Mouse (Mus musculus): ENCODE measurements at regions not wholly inside any gene's neighbourhood (a gene's known extent, or its start where the extent isn't known, plus 50 kb on each side); places are given as distances from the start of the nearest gene placed in this dataset.

DNA sequence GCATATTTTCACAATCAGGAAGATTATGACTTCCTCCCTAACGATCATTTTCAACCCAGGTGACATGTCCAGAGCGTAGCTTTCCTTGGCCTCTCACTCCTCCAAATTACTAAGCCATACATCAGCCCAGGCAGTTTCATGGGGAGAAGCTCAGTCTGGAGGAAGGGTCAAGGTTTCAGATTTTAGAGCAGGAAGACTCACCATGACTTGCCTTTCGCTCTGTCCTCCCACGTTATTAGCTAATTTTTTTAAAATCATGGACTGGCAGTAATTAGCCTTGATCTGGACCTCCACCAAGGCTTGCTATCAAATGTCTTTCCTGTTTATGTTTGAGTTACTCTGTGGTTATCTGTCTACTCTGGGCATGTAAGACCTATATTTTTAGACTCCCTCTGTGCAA lies 102.9 kb upstream of the Robo2 start:
- no peak overlapping the region for H3K27ac ChIP-seq (replicated peaks; ENCODE audit: low read depth, low read length)
- no peaks in the 10 kb centered on the region for H3K27me3 ChIP-seq (ENCODE audit: control insufficient read depth, insufficient read depth, low read length)
- no peak overlapping the region for H3K9ac ChIP-seq (replicated peaks; ENCODE audit: low read length)
- no peaks in the 10 kb centered on the region for H3K4me1 ChIP-seq (ENCODE audit: control insufficient read depth, insufficient read depth, low read length)
- DNase-seq (ENCODE audit: low spot score): peak; percentile 5
- no peak for ATAC-seq (replicated peaks; ENCODE audit: insufficient number of reproducible peaks, low FRiP score, low TSS enrichment, low read depth)
- no peak overlapping the region for H3K4me2 ChIP-seq (ENCODE audit: low read depth, low read length)
- no peaks in the 10 kb centered on the region for H3K36me3 ChIP-seq (replicated peaks; ENCODE audit: control insufficient read depth, insufficient read depth, low read depth, low read length)
- no peak overlapping the region for H3K4me3 ChIP-seq (ENCODE audit: low read depth, low read length)
- H3K9me3 ChIP-seq (replicated peaks; ENCODE audit: control insufficient read depth, low read length): no peaks in the 10 kb centered on the region
- 44% methylated on average over 4 of the region's 4 CpGs for WGBS

DNA sequence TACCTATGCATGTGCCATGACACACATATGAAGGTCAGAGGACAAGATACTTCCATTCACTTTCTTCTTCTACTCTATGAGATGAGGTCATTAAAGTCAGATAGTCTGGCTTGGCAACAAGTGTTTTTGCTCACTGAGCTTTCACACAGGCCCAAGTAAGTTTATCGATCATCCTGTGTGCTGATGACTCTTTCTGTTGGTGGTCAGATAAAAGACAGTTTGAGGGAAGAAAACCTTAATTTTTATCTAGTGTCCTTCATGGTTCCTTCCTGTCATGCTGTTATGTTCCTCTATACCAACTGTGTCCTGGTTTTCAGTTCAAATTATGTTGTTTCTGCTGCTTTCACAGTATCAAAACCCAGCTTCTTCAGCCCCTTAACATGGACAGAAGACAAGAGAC lies 98.8 kb upstream of the Robo2 start:
- ATAC-seq (replicated peaks; ENCODE audit: insufficient number of reproducible peaks, low FRiP score, low TSS enrichment, low read depth) (no peak), DNase-seq (ENCODE audit: low spot score) (no peak)
- H3K4me1 ChIP-seq (ENCODE audit: control insufficient read depth, insufficient read depth, low read length): no peaks in the 10 kb centered on the region
- no peak overlapping the region for H3K27ac ChIP-seq (replicated peaks; ENCODE audit: low read depth, low read length)
- no peaks in the 10 kb centered on the region for H3K36me3 ChIP-seq (replicated peaks; ENCODE audit: control insufficient read depth, insufficient read depth, low read depth, low read length)
- H3K9ac ChIP-seq (replicated peaks; ENCODE audit: low read length): no peak overlapping the region
- H3K9me3 ChIP-seq (replicated peaks; ENCODE audit: control insufficient read depth, low read length): no peaks in the 10 kb centered on the region
- H3K4me2 ChIP-seq (ENCODE audit: low read depth, low read length): no peak overlapping the region
- H3K27me3 ChIP-seq (ENCODE audit: control insufficient read depth, insufficient read depth, low read length): no peaks in the 10 kb centered on the region
- 90% methylated on average over 1 of the region's 1 CpGs for WGBS
- H3K4me3 ChIP-seq (ENCODE audit: low read depth, low read length): no peak overlapping the region

DNA sequence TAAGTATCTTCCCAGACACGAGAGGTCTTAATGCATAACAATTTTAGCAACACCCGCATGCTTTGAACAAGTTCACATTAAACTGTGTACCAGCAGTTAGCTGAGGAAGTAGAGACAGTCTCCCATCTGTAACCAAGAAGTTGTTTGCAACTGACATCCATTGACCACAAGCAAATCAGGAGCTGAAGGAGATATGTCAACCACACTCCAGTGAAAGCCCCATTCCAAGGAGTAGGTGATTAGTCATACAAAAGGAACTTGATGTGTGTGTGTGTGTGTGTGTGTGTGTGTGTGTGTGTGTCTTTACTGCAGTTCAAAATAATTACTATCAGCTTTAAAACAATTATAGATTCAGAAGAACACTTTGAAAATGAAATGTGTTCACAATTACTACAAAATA lies 97.9 kb upstream of the Robo2 start:
- ATAC-seq (replicated peaks; ENCODE audit: insufficient number of reproducible peaks, low FRiP score, low TSS enrichment, low read depth) (no peak), DNase-seq (ENCODE audit: low spot score) (no peak)
- Histone ChIP-seq H3K4me3 (ENCODE audit: low read depth, low read length) (no peak overlapping the region), H3K4me1 (ENCODE audit: control insufficient read depth, insufficient read depth, low read length) (no peaks in the 10 kb centered on the region), H3K9me3 (replicated peaks; ENCODE audit: control insufficient read depth, low read length) (no peaks in the 10 kb centered on the region), H3K27me3 (ENCODE audit: control insufficient read depth, insufficient read depth, low read length) (no peaks in the 10 kb centered on the region), H3K4me2 (ENCODE audit: low read depth, low read length) (no peak overlapping the region), H3K27ac (replicated peaks; ENCODE audit: low read depth, low read length) (no peak overlapping the region), H3K36me3 (replicated peaks; ENCODE audit: control insufficient read depth, insufficient read depth, low read depth, low read length) (no peaks in the 10 kb centered on the region), H3K9ac (replicated peaks; ENCODE audit: low read length) (no peak overlapping the region)
- WGBS: 88% methylated on average over 2 of the region's 2 CpGs

DNA sequence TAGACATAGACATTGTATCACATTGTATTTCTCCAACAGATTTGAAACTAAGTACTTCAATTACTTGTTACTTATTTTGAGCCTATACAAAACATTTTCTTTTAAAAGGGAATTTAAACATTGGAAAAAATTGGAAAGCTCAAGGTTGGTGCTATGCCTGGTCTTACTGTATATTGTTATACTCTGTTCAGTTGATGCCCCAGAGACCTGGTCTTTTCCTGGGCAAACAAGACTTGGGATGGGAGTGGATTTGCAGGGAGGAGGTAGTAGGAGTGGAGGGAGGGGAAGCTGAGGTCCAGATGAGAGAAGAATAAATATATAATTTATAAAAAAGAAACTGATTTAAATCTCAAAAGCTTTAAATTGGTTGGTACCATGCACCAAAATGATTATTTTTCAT lies 95.1 kb upstream of the Robo2 start:
- Histone ChIP-seq H3K27ac (replicated peaks; ENCODE audit: low read depth, low read length) (no peak overlapping the region), H3K4me3 (ENCODE audit: low read depth, low read length) (no peak overlapping the region), H3K27me3 (ENCODE audit: control insufficient read depth, insufficient read depth, low read length) (no peaks in the 10 kb centered on the region), H3K4me1 (ENCODE audit: control insufficient read depth, insufficient read depth, low read length) (no peaks in the 10 kb centered on the region), H3K36me3 (replicated peaks; ENCODE audit: control insufficient read depth, insufficient read depth, low read depth, low read length) (no peaks in the 10 kb centered on the region), H3K9me3 (replicated peaks; ENCODE audit: control insufficient read depth, low read length) (no peaks in the 10 kb centered on the region), H3K4me2 (ENCODE audit: low read depth, low read length) (no peak overlapping the region), H3K9ac (replicated peaks; ENCODE audit: low read length) (no peak overlapping the region)
- ATAC-seq (replicated peaks; ENCODE audit: insufficient number of reproducible peaks, low FRiP score, low TSS enrichment, low read depth): no peak
- DNase-seq (ENCODE audit: low spot score): no peak

DNA sequence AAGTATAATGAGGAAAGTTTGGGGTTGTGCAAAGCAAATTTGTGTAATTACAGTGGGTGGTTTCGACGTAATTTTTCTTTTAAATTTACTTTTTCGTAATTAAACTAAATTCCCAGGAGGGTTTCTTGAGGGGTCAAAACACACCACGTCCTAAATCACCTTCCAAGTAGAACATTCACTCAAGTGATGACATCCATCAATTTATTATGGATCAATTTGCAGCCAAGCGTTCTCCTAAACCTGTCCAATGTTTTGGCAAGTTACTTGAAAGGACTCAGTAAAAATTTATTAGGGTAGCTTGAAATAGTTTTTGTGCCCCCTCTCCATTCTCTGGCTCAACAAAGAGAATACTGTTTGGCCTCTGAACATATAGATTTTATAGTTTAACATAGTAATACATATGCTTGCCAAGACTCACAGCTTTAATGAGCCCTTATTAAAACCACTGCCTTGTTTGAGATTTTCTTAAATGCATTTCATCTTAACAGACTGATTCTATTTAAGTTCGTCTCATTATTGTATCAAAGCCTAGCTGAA lies 94.6 kb upstream of the Robo2 start:
- H3K27ac ChIP-seq (replicated peaks; ENCODE audit: low read depth, low read length): no peak overlapping the region
- H3K4me2 ChIP-seq (ENCODE audit: low read depth, low read length): no peak overlapping the region
- no peak for DNase-seq (ENCODE audit: low spot score)
- H3K4me3 ChIP-seq (ENCODE audit: low read depth, low read length): no peak overlapping the region
- H3K36me3 ChIP-seq (replicated peaks; ENCODE audit: control insufficient read depth, insufficient read depth, low read depth, low read length): no peaks in the 10 kb centered on the region
- H3K9ac ChIP-seq (replicated peaks; ENCODE audit: low read length): no peak overlapping the region
- WGBS: 74% methylated on average over 6 of the region's 6 CpGs
- ATAC-seq (replicated peaks; ENCODE audit: insufficient number of reproducible peaks, low FRiP score, low TSS enrichment, low read depth): no peak
- no peaks in the 10 kb centered on the region for H3K9me3 ChIP-seq (replicated peaks; ENCODE audit: control insufficient read depth, low read length)
- H3K4me1 ChIP-seq (ENCODE audit: control insufficient read depth, insufficient read depth, low read length): no peaks in the 10 kb centered on the region
- no peaks in the 10 kb centered on the region for H3K27me3 ChIP-seq (ENCODE audit: control insufficient read depth, insufficient read depth, low read length)

DNA sequence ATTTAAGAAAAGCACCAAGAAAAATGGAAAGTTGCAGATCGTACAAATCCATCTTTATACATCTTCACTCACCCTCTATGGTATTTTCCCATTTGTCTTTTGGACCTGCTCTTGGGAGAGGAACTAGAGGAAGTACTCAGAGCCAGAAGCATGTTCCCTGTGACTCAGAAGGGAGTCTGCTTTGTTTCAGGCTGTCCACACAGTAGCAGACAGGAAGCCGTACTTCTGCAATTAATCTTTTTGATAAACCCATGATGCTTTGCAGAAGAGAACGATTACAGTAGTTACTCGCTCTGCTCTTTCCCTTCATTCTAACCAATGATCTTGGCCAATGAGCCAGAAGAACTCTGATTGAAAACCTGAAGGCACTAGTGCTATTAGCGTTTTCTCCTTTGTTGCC lies 92.8 kb upstream of the Robo2 start:
- no peak overlapping the region for H3K4me3 ChIP-seq (ENCODE audit: low read depth, low read length)
- no peak overlapping the region for H3K4me2 ChIP-seq (ENCODE audit: low read depth, low read length)
- no peaks in the 10 kb centered on the region for H3K4me1 ChIP-seq (ENCODE audit: control insufficient read depth, insufficient read depth, low read length)
- ATAC-seq (replicated peaks; ENCODE audit: insufficient number of reproducible peaks, low FRiP score, low TSS enrichment, low read depth) (no peak), DNase-seq (ENCODE audit: low spot score) (no peak)
- H3K27me3 ChIP-seq (ENCODE audit: control insufficient read depth, insufficient read depth, low read length): no peaks in the 10 kb centered on the region
- no peak overlapping the region for H3K27ac ChIP-seq (replicated peaks; ENCODE audit: low read depth, low read length)
- no peak overlapping the region for H3K9ac ChIP-seq (replicated peaks; ENCODE audit: low read length)
- no peaks in the 10 kb centered on the region for H3K9me3 ChIP-seq (replicated peaks; ENCODE audit: control insufficient read depth, low read length)
- WGBS: 86% methylated on average over 5 of the region's 5 CpGs
- H3K36me3 ChIP-seq (replicated peaks; ENCODE audit: control insufficient read depth, insufficient read depth, low read depth, low read length): no peaks in the 10 kb centered on the region

DNA sequence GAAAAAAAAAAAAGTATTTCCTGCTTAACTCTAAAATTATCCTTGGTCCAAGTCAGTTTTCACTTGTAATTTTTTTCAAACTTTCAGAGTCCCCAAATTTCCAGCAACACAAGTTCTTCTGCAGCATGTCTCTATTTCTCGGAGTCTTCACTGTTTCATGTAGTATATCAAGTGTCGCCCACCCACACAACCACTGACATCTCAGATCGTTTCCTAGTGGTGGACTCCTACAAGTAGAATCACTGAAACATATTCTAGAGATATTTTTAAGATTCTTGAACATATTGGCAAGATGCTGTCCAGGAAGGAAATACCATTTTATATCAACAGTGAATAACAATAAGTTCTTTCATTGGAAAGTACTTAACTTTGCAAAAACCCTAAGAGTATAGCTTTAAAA lies 89.1 kb upstream of the Robo2 start:
- ATAC-seq (replicated peaks; ENCODE audit: insufficient number of reproducible peaks, low FRiP score, low TSS enrichment, low read depth): no peak
- no peak for DNase-seq (ENCODE audit: low spot score)
- Histone ChIP-seq H3K9me3 (replicated peaks; ENCODE audit: control insufficient read depth, low read length) (no peaks in the 10 kb centered on the region), H3K4me2 (ENCODE audit: low read depth, low read length) (no peak overlapping the region), H3K27ac (replicated peaks; ENCODE audit: low read depth, low read length) (no peak overlapping the region), H3K27me3 (ENCODE audit: control insufficient read depth, insufficient read depth, low read length) (no peaks in the 10 kb centered on the region), H3K9ac (replicated peaks; ENCODE audit: low read length) (no peak overlapping the region), H3K4me1 (ENCODE audit: control insufficient read depth, insufficient read depth, low read length) (no peaks in the 10 kb centered on the region), H3K36me3 (replicated peaks; ENCODE audit: control insufficient read depth, insufficient read depth, low read depth, low read length) (no peaks in the 10 kb centered on the region), H3K4me3 (ENCODE audit: low read depth, low read length) (no peak overlapping the region)
- 81% methylated on average over 3 of the region's 3 CpGs for WGBS

DNA sequence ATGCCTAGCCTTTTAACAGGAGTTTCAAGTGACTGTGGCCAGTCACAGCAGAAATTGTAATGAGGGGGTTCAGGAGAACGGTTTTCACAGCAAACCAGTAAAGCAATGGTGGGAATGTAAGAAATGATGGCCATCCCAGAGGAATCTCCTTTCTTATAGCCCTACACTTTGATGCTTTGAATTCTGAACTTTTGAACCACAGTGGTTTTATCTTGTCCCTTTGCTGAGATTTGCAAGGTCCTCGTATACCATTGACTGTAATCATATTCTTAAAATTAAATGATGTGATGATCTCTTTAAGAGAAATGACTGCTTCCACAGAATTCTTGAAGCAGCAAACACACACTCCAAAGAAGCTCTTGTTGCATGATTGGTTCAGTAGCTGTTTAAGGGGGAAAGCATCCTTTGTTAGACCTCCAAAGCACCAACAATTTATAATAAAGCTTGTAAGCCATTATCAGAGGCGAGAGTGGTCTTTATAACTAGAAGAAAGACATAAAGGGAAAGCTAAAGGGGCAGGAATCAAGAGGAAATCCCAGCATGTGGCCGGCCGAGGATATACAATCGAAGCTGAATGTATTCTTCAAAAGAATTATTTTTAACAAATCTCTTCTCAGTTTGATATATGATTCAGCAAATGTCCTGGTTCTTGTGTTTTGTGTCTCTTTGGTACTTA lies 56.3 kb upstream of the Robo2 start:
- ATAC-seq (replicated peaks; ENCODE audit: insufficient number of reproducible peaks, low FRiP score, low TSS enrichment, low read depth) (no peak), DNase-seq (ENCODE audit: low spot score) (no peak)
- Histone ChIP-seq H3K4me3 (ENCODE audit: low read depth, low read length) (no peak overlapping the region), H3K4me2 (ENCODE audit: low read depth, low read length) (no peak overlapping the region), H3K9me3 (replicated peaks; ENCODE audit: control insufficient read depth, low read length) (no peaks in the 10 kb centered on the region), H3K4me1 (ENCODE audit: control insufficient read depth, insufficient read depth, low read length) (no peaks in the 10 kb centered on the region), H3K27me3 (ENCODE audit: control insufficient read depth, insufficient read depth, low read length) (no peaks in the 10 kb centered on the region), H3K27ac (replicated peaks; ENCODE audit: low read depth, low read length) (no peak overlapping the region), H3K36me3 (replicated peaks; ENCODE audit: control insufficient read depth, insufficient read depth, low read depth, low read length) (no peaks in the 10 kb centered on the region), H3K9ac (replicated peaks; ENCODE audit: low read length) (no peak overlapping the region)
- WGBS: 54% methylated on average over 6 of the region's 6 CpGs

Data from embryonic facial prominence, embryonic 11.5 days (tissue).